Mouse (Mus musculus) midbrain, embryonic 14.5 days (tissue): ENCODE measurements at regions not wholly inside any gene's neighbourhood (a gene's known extent, or its start where the extent isn't known, plus 50 kb on each side); places are given as distances from the start of the nearest gene placed in this dataset.

Source experiments
- ATAC-seq: fragments of 200-750 bp; cut with Nextera tagmentation; 2 replicates; pipeline ENCODE4 v1.8.0; 2017; ENCODE audit warnings: moderate number of reproducible peaks, moderate library complexity; ENCODE audit not compliant: low FRiP score, low TSS enrichment
- DNase-seq: peaks from one replicate; pipeline ENCODE4 v3.0.0-alpha.2; 2015
- H3K27ac ChIP-seq: fragments of 300-500 bp; sonication (generic); replicated peaks from 2 replicates; pipeline ENCODE4 v1.5.1; 2014; ENCODE audit warnings: mild to moderate bottlenecking, low read depth, low read length, moderate library complexity
- H3K27me3 ChIP-seq: fragments of 300-500 bp; sonication (generic); 2 replicates; pipeline ENCODE4 v1.6.1; 2014; ENCODE audit warnings: low read length, control low read depth, mixed read lengths; ENCODE audit not compliant: control insufficient read depth, insufficient read depth
- H3K36me3 ChIP-seq: fragments of 300-500 bp; sonication (generic); 2 replicates; pipeline ENCODE4 v1.6.1; 2014; ENCODE audit warnings: low read length, control low read depth; ENCODE audit not compliant: control insufficient read depth, insufficient read depth
- H3K4me1 ChIP-seq: fragments of 300-500 bp; sonication (generic); 2 replicates; pipeline ENCODE4 v1.6.1; 2014; ENCODE audit warnings: mild to moderate bottlenecking, antibody characterized with exemption, low read length, control low read depth; ENCODE audit not compliant: control insufficient read depth, insufficient read depth
- H3K4me2 ChIP-seq: fragments of 300-500 bp; sonication (generic); 2 replicates; pipeline ENCODE4 v1.6.1; 2014; ENCODE audit warnings: mild to moderate bottlenecking, low read length, moderate library complexity
- H3K4me3 ChIP-seq: fragments of 300-500 bp; sonication (generic); replicated peaks from 2 replicates; pipeline ENCODE4 v1.5.1; 2014; ENCODE audit warnings: low read depth, low read length
- H3K9ac ChIP-seq: fragments of 300-500 bp; sonication (generic); replicated peaks from 2 replicates; pipeline ENCODE4 v1.6.1; 2014; ENCODE audit warnings: mild to moderate bottlenecking, low read length, moderate library complexity
- H3K9me3 ChIP-seq: fragments of 300-500 bp; sonication (generic); 2 replicates; pipeline ENCODE4 v1.6.1; 2016; ENCODE audit warnings: low read length, control low read depth, mixed read lengths; ENCODE audit not compliant: control insufficient read depth
- WGBS: fragments of 180-500 bp; shearing (Covaris S2); extraction: QIAGEN DNeasy Blood & Tissue Kit; methylation state at CpG from one replicate; pipeline ENCODE4 v1.1.7; 2014; 5-methylcytosine and 5-hydroxymethylcytosine counted together

DNA sequence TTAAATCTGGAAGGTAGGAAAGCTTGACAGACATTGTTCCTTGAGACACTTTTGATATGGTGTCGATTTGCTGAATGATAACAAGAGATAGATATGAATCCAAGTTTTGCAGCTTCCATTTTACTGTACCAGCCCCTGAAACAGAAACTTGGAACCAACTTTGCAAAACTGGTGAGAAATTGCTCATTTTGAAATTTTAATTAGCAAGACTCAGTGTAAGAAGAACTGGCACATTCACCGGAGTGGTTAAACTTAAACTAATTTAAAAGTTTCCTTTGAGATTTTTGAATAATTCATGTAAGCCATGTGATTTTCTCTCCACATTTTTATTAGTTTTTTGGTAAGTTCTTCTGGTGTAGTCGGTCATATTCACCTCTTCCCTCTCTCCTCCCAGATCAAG is 85.3 kb downstream of the Slitrk1 start:
- ATAC-seq = no peak
- no peaks in the 10 kb centered on the region for H3K9me3 ChIP-seq
- H3K36me3 ChIP-seq = no peaks in the 10 kb centered on the region
- no peak overlapping the region for H3K9ac ChIP-seq
- WGBS = 96% methylated on average over 3 of the region's 3 CpGs
- no peak for DNase-seq
- no peak overlapping the region for H3K4me3 ChIP-seq
- no peak overlapping the region for H3K27ac ChIP-seq
- no peak overlapping the region for H3K4me2 ChIP-seq
- H3K27me3 ChIP-seq = no peaks in the 10 kb centered on the region
- no peaks in the 10 kb centered on the region for H3K4me1 ChIP-seq

DNA sequence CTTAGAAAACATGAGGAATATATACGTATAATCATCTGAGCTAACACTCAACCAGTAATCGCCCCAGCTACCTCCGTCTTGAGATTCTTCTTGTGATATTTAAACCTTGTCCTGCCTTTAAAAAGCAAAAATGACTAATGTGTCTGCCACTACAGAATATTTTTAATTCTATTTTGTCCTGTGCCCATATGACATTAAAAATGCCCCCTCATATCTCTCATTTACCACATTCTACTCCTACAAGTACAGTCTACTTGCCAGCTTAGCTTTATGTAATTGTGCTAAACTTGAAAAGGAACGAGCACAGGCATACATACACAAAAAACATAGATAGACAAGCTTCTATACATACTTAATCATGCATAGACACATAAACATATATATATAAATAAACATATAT is 92.4 kb downstream of the Slitrk1 start:
- Histone ChIP-seq H3K4me3 (no peak overlapping the region), H3K27me3 (no peaks in the 10 kb centered on the region), H3K9ac (no peak overlapping the region), H3K9me3 (no peaks in the 10 kb centered on the region), H3K4me2 (no peak overlapping the region), H3K4me1 (no peaks in the 10 kb centered on the region), H3K27ac (no peak overlapping the region), H3K36me3 (no peaks in the 10 kb centered on the region)
- ATAC-seq (no peak), DNase-seq (no peak)
- WGBS = 94% methylated on average over 4 of the region's 4 CpGs

DNA sequence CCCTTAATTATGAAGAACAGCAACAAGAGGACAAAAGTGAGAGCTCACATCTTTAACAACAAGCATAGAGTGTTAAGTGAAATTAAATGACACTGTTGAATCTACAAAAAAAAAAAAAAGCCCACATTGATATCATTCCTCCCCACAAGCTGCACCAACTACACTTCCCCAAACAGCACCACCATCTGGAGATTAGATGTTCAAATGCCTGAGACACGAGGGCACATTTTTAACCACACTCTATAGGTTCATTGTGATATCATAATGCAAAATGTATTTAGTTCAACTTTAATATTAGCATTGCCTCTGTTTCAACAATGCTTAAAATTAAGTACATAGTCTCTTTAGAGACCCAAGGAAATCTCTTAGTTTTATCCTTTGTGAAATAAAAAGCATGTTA is 94.6 kb downstream of the Slitrk1 start:
- Histone ChIP-seq H3K36me3 (no peaks in the 10 kb centered on the region), H3K9ac (no peak overlapping the region), H3K4me1 (no peaks in the 10 kb centered on the region), H3K4me2 (no peak overlapping the region), H3K27me3 (no peaks in the 10 kb centered on the region), H3K9me3 (no peaks in the 10 kb centered on the region), H3K4me3 (no peak overlapping the region), H3K27ac (no peak overlapping the region)
- no peak for DNase-seq
- ATAC-seq = no peak
- 55% methylated on average over 1 of the region's 1 CpGs for WGBS

DNA sequence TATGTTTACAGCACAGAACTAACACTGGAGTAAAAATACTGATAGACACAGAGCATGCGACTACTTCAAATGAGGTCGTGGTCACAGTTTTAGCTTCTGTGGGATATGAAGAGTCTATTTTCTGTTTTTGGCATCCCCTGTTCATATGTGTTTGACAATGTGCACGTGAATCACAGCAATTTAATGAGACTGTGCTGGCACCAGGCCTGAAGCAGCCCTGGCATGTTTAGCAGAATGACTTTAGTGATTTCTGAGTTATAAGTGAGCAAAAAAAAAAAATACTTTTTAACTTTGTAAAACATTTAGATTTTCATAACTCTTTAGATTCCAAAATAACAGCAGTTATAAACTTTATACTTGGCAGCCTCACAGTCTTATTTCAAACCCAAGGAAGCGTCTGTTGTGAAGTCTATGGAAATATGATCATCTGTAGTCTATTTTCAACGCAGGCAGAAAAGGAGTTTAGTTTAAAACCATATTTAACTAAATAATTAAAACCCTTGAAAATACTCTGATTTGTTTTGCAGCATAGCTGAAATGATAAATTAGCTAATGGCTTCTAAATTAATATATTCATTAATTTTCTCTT is 108.5 kb downstream of the Slitrk1 start:
- Histone ChIP-seq H3K4me1 (no peaks in the 10 kb centered on the region), H3K27ac (no peak overlapping the region), H3K9me3 (no peaks in the 10 kb centered on the region), H3K27me3 (no peaks in the 10 kb centered on the region), H3K9ac (no peak overlapping the region), H3K4me2 (no peak overlapping the region), H3K4me3 (no peak overlapping the region), H3K36me3 (no peaks in the 10 kb centered on the region)
- no peak for DNase-seq
- WGBS = 86% methylated on average over 5 of the region's 5 CpGs
- ATAC-seq = no peak

DNA sequence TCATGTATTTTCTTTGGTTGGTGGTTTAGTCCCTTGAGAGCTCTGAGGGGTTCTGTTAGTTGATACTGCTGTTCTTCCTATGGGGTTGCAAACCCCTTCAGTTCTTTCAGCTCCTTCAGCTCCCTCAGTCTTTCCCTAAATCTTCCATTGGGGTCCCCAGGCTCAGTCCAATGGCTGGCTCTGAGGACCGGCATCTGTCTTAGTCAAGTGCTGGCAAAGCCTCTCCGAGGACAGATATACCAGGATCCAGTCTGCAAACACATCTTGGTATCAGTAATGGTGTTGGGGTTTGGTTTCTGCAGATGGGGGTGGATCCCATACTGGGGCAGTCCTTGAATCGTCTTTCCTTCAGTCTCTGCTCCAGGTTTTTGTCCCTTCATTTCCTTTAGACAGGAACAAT is 115.1 kb downstream of the Slitrk1 start:
- H3K4me1 ChIP-seq = no peaks in the 10 kb centered on the region
- no peaks in the 10 kb centered on the region for H3K9me3 ChIP-seq
- no peak overlapping the region for H3K4me2 ChIP-seq
- no peak overlapping the region for H3K27ac ChIP-seq
- H3K4me3 ChIP-seq = no peak overlapping the region
- 89% methylated on average over 3 of the region's 3 CpGs for WGBS
- no peaks in the 10 kb centered on the region for H3K27me3 ChIP-seq
- DNase-seq (no peak), ATAC-seq (no peak)
- H3K9ac ChIP-seq = no peak overlapping the region
- H3K36me3 ChIP-seq = no peaks in the 10 kb centered on the region

DNA sequence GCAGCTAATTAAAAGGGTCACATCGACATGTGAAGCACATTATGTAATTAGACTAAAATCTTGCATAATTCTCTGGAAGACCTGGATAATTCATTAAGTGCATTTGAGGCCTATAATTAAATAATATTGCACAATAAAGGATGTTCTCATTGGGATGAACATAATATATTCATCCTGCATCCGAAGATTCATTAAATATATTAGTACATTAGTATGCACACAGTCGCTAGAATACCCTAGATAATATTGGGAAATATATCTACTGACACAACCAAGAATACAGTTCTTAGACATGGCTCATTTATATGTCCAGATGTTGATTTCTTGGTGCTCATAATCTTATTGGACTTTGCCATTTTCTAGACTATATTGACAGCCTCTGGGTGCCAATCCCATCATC is 121.5 kb downstream of the Slitrk1 start:
- Histone ChIP-seq H3K9ac (no peak overlapping the region), H3K4me1 (no peaks in the 10 kb centered on the region), H3K27me3 (no peaks in the 10 kb centered on the region), H3K4me2 (no peak overlapping the region), H3K27ac (no peak overlapping the region), H3K9me3 (no peaks in the 10 kb centered on the region), H3K36me3 (no peaks in the 10 kb centered on the region), H3K4me3 (no peak overlapping the region)
- DNase-seq (no peak), ATAC-seq (no peak)
- WGBS = 85% methylated on average over 3 of the region's 3 CpGs

DNA sequence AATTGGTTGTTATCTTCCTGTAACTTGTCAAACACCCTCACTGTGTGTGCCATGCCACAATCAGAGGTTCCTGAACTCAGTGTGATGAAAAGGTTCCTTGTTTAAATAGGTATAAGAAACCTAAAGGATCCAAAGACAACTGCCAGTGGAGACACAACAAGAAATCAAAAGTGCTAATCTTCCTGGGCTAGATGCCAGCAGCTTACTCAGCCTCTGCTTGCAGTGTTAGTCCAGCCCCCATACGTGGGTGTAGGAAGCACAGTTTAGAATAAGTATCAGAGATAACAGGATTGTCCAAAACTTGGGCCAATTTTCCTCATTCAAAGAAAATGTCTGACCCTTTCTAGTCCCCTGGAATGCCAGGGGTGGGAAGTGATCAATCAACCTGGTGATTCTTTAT is 122.7 kb downstream of the Slitrk1 start:
- no peak for ATAC-seq
- Histone ChIP-seq H3K9me3 (no peaks in the 10 kb centered on the region), H3K4me3 (no peak overlapping the region), H3K27ac (no peak overlapping the region), H3K27me3 (no peaks in the 10 kb centered on the region), H3K4me2 (no peak overlapping the region), H3K4me1 (no peaks in the 10 kb centered on the region), H3K9ac (no peak overlapping the region), H3K36me3 (no peaks in the 10 kb centered on the region)
- 9% methylated on average over 1 of the region's 1 CpGs for WGBS
- peak; percentile 65 for DNase-seq

DNA sequence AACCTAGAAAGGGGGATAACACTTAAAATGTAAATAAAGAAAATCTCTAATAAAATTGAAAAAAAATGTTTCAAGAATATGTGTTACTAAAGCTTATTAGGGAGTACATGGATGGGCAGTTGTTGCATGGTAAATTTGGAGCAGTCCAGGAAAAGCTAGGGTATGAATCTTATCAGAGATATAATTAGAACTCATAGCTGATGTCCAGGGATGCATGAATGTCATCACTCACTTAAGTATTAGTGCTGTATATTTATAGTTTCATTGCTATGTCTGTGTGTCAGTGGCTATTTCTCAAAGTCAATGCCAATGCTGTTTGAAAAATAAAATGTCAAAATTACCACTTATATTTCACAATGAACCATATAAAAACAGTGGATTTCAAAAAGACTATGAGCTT is 165.2 kb downstream of the Slitrk1 start:
- DNase-seq (no peak), ATAC-seq (no peak)
- H3K4me1 ChIP-seq = no peaks in the 10 kb centered on the region
- H3K27me3 ChIP-seq = no peaks in the 10 kb centered on the region
- no peak overlapping the region for H3K4me3 ChIP-seq
- no peak overlapping the region for H3K4me2 ChIP-seq
- H3K9ac ChIP-seq = no peak overlapping the region
- no peak overlapping the region for H3K27ac ChIP-seq
- H3K9me3 ChIP-seq = no peaks in the 10 kb centered on the region
- H3K36me3 ChIP-seq = no peaks in the 10 kb centered on the region

DNA sequence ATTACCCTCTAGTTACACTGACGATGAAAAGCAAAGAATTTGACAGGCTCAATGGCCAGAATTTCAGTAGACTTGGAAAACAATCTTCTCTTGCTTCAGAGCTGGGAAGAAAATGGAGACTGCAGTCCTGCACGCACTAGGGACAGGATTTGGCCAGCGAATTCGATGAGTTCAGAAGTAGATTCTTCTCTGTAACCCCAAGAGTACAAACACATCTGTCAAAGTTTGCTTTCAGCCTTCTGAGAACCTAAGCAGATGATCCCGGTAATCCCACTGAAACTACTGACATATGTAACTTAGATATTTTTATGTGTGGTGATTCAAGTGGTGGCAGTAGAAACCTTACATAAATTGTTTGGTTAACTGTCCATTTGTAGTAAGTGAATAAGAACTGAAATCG is 202.1 kb downstream of the Slitrk1 start:
- no peak overlapping the region for H3K4me2 ChIP-seq
- no peak overlapping the region for H3K4me3 ChIP-seq
- no peaks in the 10 kb centered on the region for H3K27me3 ChIP-seq
- DNase-seq = no peak
- no peaks in the 10 kb centered on the region for H3K4me1 ChIP-seq
- H3K27ac ChIP-seq = no peak overlapping the region
- 82% methylated on average over 6 of the region's 6 CpGs for WGBS
- H3K36me3 ChIP-seq = no peaks in the 10 kb centered on the region
- no peaks in the 10 kb centered on the region for H3K9me3 ChIP-seq
- ATAC-seq = no peak
- no peak overlapping the region for H3K9ac ChIP-seq
